Mouse (Mus musculus): ENCODE measurements around the gene Tmprss6. TPM values are rescaled to one million over a fixed set of nuclear protein-coding genes. Genes with fewer than 3 reads are reported as not detected.

Tmprss6 gene
- total RNA-seq, 2 experiments from 2014 or later = 1.4 TPM; not detected in 1

DNA sequence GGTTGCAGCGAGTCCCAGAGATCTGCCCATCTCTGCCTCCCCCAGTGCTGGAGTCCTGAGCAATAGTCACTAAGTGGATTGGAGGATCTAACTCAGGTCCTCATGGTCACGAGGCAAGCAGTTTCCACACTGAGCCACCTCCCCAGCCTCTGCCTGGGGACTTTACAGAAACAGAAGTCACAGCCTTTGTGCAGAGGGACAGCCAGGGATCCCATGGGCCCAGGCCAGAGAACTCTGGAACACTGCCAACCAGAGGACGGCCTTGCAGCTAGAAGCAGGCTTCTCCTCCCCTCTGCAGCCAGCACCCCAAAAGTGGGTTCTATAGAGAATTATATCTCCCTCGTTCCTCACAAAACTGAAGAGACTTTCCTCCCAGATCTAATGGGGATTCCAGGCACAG lies 66.5 kb downstream of the Tmprss6 start:
- DNase-seq (ENCODE audit: low spot score in 2 of 2) = peak in 1 of 2 experiments; percentile 41
- intact Hi-C loops (cut with DNase I) = no loop called here

- DNase-seq (ENCODE audit: low spot score in 2 of 2) = no peak
- intact Hi-C loops (cut with DNase I) = no loop called here
Measured at GRCm38 (mm10) chr15:78401345-78401744, 67.1 kb downstream of the Tmprss6 start.

DNA sequence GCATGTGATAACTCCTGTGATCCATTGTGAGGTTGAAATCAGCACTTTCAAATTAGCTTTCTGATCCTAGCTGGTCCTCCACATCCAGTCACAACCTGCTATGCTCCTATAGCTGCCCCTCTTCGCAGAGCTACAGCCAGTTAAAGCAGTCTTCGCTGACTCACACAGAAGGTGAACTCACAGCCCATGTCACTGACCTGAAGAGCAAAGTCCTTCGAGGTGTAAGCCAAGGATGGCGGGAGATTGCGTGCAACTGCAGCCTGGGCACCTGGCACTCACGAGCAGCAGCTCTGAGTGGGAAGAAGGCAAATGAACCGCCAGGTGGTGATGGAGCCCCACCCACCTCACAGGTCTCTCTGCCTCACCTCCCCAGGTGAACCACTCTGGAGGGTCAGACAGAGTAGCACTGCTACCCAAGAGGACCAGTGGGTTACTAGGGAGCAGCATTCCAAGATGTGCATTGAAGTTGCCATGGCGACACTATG lies 72.9 kb downstream of the Tmprss6 start, which contains the start of gene Tex33:
Gene Tex33 (minus strand): TSS at position 435 of the 485 bp plus-strand sequence.
- DNase-seq (ENCODE audit: low spot score in 2 of 2) = no peak
- intact Hi-C loops (cut with DNase I) = no loop called here

- intact Hi-C loops (cut with DNase I) = no loop called here
- DNase-seq (ENCODE audit: low spot score in 2 of 2) = peak in 1 of 2 experiments; percentile 62
Measured at GRCm38 (mm10) chr15:78390855-78391254, 77.6 kb downstream of the Tmprss6 start.

Other genes starting within 250 kb of the Tmprss6 start
- gene Ncf4, start 223.8 kb downstream of the Tmprss6 start, total RNA-seq (2021) = 1 to 10 TPM in 1 of 2 experiments, under 1 TPM in 1; 0.89 to 1.7 TPM
- gene Csf2rb2, start 162.9 kb downstream of the Tmprss6 start, total RNA-seq (2021) = under 1 TPM; 0.60 to 0.69 TPM
- gene Csf2rb, start 142.9 kb downstream of the Tmprss6 start, total RNA-seq (2021) = 1 to 10 TPM in 1 of 2 experiments, under 1 TPM in 1; 0.89 to 2.5 TPM
- gene Tex33, start 72.7 kb downstream of the Tmprss6 start, total RNA-seq (2021) = not detected
- 10 to 100 TPM; 33.3 to 33.4 TPM for gene Tst, start 62.7 kb downstream of the Tmprss6 start, total RNA-seq (2021)
- 10 to 100 TPM; 32.2 to 33.6 TPM for gene Mpst, start 62.2 kb downstream of the Tmprss6 start, total RNA-seq (2021)
- 100 to 1,000 TPM; 317 to 361 TPM for gene Kctd17, start 40.1 kb downstream of the Tmprss6 start, total RNA-seq (2021)
- gene Il2rb, start 26.6 kb upstream of the Tmprss6 start, total RNA-seq (2021) = under 1 TPM in 1 of 2 experiments, not detected in 1; 0.23 TPM
- 1 to 10 TPM; 3.2 to 3.3 TPM for gene C1qtnf6, start 62.8 kb upstream of the Tmprss6 start, total RNA-seq (2021)
- gene Sstr3, start 76.1 kb upstream of the Tmprss6 start, total RNA-seq (2021) = 10 to 100 TPM; 19.8 to 22.0 TPM
- 1 to 10 TPM; 1.9 to 2.9 TPM for gene Rac2, start 104.1 kb upstream of the Tmprss6 start, total RNA-seq (2021)
- 10 to 100 TPM; 11.8 to 12.6 TPM for gene Cyth4, start 128.4 kb upstream of the Tmprss6 start, total RNA-seq (2021)